Mouse (Mus musculus) ES-Bruce4 (cell line): Measurements from ENCODE around the gene Nat8.

Experiments used
- CTCF ChIP-seq: IDR thresholded peaks from one replicate; pipeline ENCODE4 v1.8.1; 2011; ENCODE audit warnings: low read depth, low read length
- EP300 ChIP-seq: IDR thresholded peaks from 2 replicates; pipeline ENCODE4 v1.6.1; 2011; ENCODE audit warnings: low read depth, low read length; ENCODE audit not compliant: insufficient read depth
- POLR2A ChIP-seq: IDR thresholded peaks from one replicate; pipeline ENCODE4 v1.8.1; 2011; ENCODE audit warnings: low read length; ENCODE audit not compliant: insufficient read depth

DNA sequence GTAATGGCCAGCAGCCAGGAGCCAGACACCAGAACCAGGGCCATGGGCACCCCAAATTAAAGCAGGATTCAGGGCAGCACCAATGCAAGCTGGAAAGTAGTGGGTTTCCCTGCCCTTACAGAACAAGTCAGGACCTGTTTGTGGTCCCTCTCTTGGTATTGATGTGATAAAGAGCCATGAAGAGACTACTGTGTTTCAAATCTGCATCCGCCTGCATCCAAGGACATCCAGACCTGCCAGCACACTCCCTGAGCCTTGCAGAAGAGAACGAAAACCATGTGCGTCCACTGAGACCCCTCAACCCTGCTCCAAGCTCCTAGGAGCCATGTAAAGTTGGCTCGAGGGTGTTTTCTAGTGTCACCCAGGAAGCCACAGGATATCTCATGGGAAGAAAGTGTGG lies 16.3 kb upstream of the Nat8 start:
- no peak for TF ChIP-seq CTCF
- TF ChIP-seq EP300: peak; percentile 60; the same call in 1 of the 2 replicates
- TF ChIP-seq POLR2A: no peak
